Mouse (Mus musculus) embryonic facial prominence, embryonic 13.5 days (tissue): ENCODE data around the gene Hoxc13. TPM values are rescaled to one million over a fixed set of nuclear protein-coding genes. Genes with fewer than 3 reads are reported as not detected.
A peak's percentile ranks its signal among the peaks of the same experiment; 100 is the strongest.

Source experiments
- ATAC-seq: fragments of 200-750 bp; cut with Nextera tagmentation; 2 replicates; pipeline ENCODE4 v1.8.0; 2017; ENCODE audit warnings: low read depth; ENCODE audit not compliant: insufficient number of reproducible peaks, insufficient read depth, low FRiP score, low TSS enrichment
- H3K27ac ChIP-seq: fragments of 300-500 bp; sonication (generic); 2 replicates; pipeline ENCODE4 v1.5.1; 2015; ENCODE audit warnings: moderate library complexity, mild to moderate bottlenecking, inconsistent platforms
- H3K27me3 ChIP-seq: fragments of 300-500 bp; sonication (generic); 2 replicates; pipeline ENCODE4 v1.6.1; 2015; ENCODE audit warnings: mild to moderate bottlenecking, inconsistent platforms
- H3K36me3 ChIP-seq: fragments of 300-500 bp; sonication (generic); 2 replicates; pipeline ENCODE4 v1.6.1; 2015; ENCODE audit warnings: mild to moderate bottlenecking, inconsistent platforms
- H3K4me1 ChIP-seq: fragments of 300-500 bp; sonication (generic); 2 replicates; pipeline ENCODE4 v1.6.1; 2015; ENCODE audit warnings: inconsistent platforms
- H3K4me2 ChIP-seq: fragments of 300-500 bp; sonication (generic); 2 replicates; pipeline ENCODE4 v1.6.1; 2015; ENCODE audit warnings: moderate library complexity, mild to moderate bottlenecking, inconsistent platforms
- H3K4me3 ChIP-seq: fragments of 300-500 bp; sonication (generic); 2 replicates; pipeline ENCODE4 v1.5.1; 2015; ENCODE audit warnings: mild to moderate bottlenecking, inconsistent platforms
- H3K9ac ChIP-seq: fragments of 300-500 bp; sonication (generic); 2 replicates; pipeline ENCODE4 v1.6.1; 2015; ENCODE audit warnings: mild to moderate bottlenecking, inconsistent platforms
- H3K9me3 ChIP-seq: fragments of 300-500 bp; sonication (generic); 2 replicates; pipeline ENCODE4 v1.6.1; 2016; ENCODE audit warnings: inconsistent platforms
- WGBS: fragments of 180-500 bp; shearing (Covaris S2); methylation state at CpG from one replicate; pipeline ENCODE4 v1.1.7; 2015; ENCODE audit warnings: mixed read lengths; 5-methylcytosine and 5-hydroxymethylcytosine counted together
- polyA plus RNA-seq: library from polyadenylated mRNA; unstranded; fragments of >200 nt; fragmentation: Nextera tagmentation; extraction: Ambion mirVana; gene quantifications from 2 replicates; pipeline ENCODE4 v1.2.1, GENCODE M21; 2015

Gene Hoxc13
- polyA plus RNA-seq, 1 experiment from 2014 or later, result 1.1 TPM

GRCm38 (mm10) chr15:102966776-102967311, 45.9 kb downstream of the Hoxc13 start, which contains the start of gene Hoxc10:
Hoxc10 (plus strand) TSS chr15:102966796.
- Histone ChIP-seq H3K9ac (no peak within 1 kb of the TSS), H3K4me3 (peak within 1 kb of the TSS; percentile 16; the same call in 1 of the 2 replicates), H3K4me1 (peaks cover 5% of the 10 kb centered on the region; the same call in 1 of the 2 replicates), H3K27ac (no peak within 1 kb of the TSS), H3K36me3 (no peaks in the 10 kb centered on the region), H3K4me2 (peak within 1 kb of the TSS; percentile 19; the same call in 1 of the 2 replicates), H3K27me3 (peaks cover 97% of the 10 kb centered on the region), H3K9me3 (no peaks in the 10 kb centered on the region)
- 4% methylated on average over 27 of the region's 27 CpGs for WGBS
- 0 out of 2 replicates have a peak, but pooled peaks have one; percentile 48 for ATAC-seq

GRCm38 (mm10) chr15:102967312-102967510, 46.3 kb downstream of the Hoxc13 start, which contains the start of gene Hoxc5:
Hoxc5 (plus strand) TSS chr15:102967443.
- Histone ChIP-seq H3K9me3 (no peaks in the 10 kb centered on the region), H3K27ac (no peak within 1 kb of the TSS), H3K27me3 (peaks cover 99% of the 10 kb centered on the region), H3K9ac (no peak within 1 kb of the TSS), H3K4me1 (peaks cover 5% of the 10 kb centered on the region; the same call in 1 of the 2 replicates), H3K4me2 (peak within 1 kb of the TSS; percentile 19; the same call in 1 of the 2 replicates), H3K36me3 (no peaks in the 10 kb centered on the region), H3K4me3 (peak within 1 kb of the TSS; percentile 16; the same call in 1 of the 2 replicates)
- 2% methylated on average over 12 of the region's 12 CpGs for WGBS
- ATAC-seq, result no peak

GRCm38 (mm10) chr15:102967511-102968397, 46.9 kb downstream of the Hoxc13 start:
- Histone ChIP-seq H3K4me3 (no peak overlapping the region), H3K4me1 (peaks cover 5% of the 10 kb centered on the region; the same call in 1 of the 2 replicates), H3K27me3 (peaks cover 99% of the 10 kb centered on the region), H3K27ac (no peak overlapping the region), H3K4me2 (no peak overlapping the region), H3K36me3 (no peaks in the 10 kb centered on the region), H3K9ac (no peak overlapping the region), H3K9me3 (no peaks in the 10 kb centered on the region)
- 2% methylated on average over 34 of the region's 34 CpGs for WGBS
- ATAC-seq, result no peak

- H3K27me3 ChIP-seq, result peaks cover 99% of the 10 kb centered on the region
- H3K36me3 ChIP-seq, result no peaks in the 10 kb centered on the region
- 34% methylated on average over 1 of the region's 1 CpGs for WGBS
- H3K9ac ChIP-seq, result no peak overlapping the region
- H3K27ac ChIP-seq, result no peak overlapping the region
- H3K9me3 ChIP-seq, result no peaks in the 10 kb centered on the region
- peaks cover 5% of the 10 kb centered on the region; the same call in 1 of the 2 replicates for H3K4me1 ChIP-seq
- no peak for ATAC-seq
- H3K4me2 ChIP-seq, result no peak overlapping the region
- no peak overlapping the region for H3K4me3 ChIP-seq
Measured at GRCm38 (mm10) chr15:102969296-102969695, 48.4 kb downstream of the Hoxc13 start.

GRCm38 (mm10) chr15:102970740-102971139, 49.8 kb downstream of the Hoxc13 start:
- WGBS, result 1% methylated on average over 12 of the region's 12 CpGs
- H3K9ac ChIP-seq, result no peak overlapping the region
- no peaks in the 10 kb centered on the region for H3K9me3 ChIP-seq
- peaks cover 99% of the 10 kb centered on the region for H3K27me3 ChIP-seq
- H3K4me2 ChIP-seq, result no peak overlapping the region
- H3K4me3 ChIP-seq, result no peak overlapping the region
- no peak overlapping the region for H3K27ac ChIP-seq
- H3K4me1 ChIP-seq, result peaks cover 5% of the 10 kb centered on the region; the same call in 1 of the 2 replicates
- no peak for ATAC-seq
- no peaks in the 10 kb centered on the region for H3K36me3 ChIP-seq

GRCm38 (mm10) chr15:102972254-102972653, 51.4 kb downstream of the Hoxc13 start:
- Histone ChIP-seq H3K36me3 (no peaks in the 10 kb centered on the region), H3K4me2 (no peak overlapping the region), H3K27ac (no peak overlapping the region), H3K9me3 (no peaks in the 10 kb centered on the region), H3K4me1 (no peaks in the 10 kb centered on the region), H3K27me3 (peaks cover 99% of the 10 kb centered on the region), H3K4me3 (no peak overlapping the region), H3K9ac (no peak overlapping the region)
- 1% methylated on average over 21 of the region's 21 CpGs for WGBS
- ATAC-seq, result no peak

- 2% methylated on average over 6 of the region's 6 CpGs for WGBS
- H3K9me3 ChIP-seq, result no peaks in the 10 kb centered on the region
- ATAC-seq, result no peak
- H3K36me3 ChIP-seq, result no peaks in the 10 kb centered on the region
- H3K9ac ChIP-seq, result no peak overlapping the region
- H3K27ac ChIP-seq, result no peak overlapping the region
- no peak overlapping the region for H3K4me2 ChIP-seq
- H3K4me1 ChIP-seq, result no peaks in the 10 kb centered on the region
- no peak overlapping the region for H3K4me3 ChIP-seq
- peaks cover 99% of the 10 kb centered on the region for H3K27me3 ChIP-seq
Measured at GRCm38 (mm10) chr15:102972753-102973152, 51.9 kb downstream of the Hoxc13 start.

GRCm38 (mm10) chr15:102975034-102975433, 54.1 kb downstream of the Hoxc13 start:
- Histone ChIP-seq H3K9me3 (no peaks in the 10 kb centered on the region), H3K36me3 (no peaks in the 10 kb centered on the region), H3K9ac (no peak overlapping the region), H3K4me3 (no peak overlapping the region), H3K27me3 (peaks cover 100% of the 10 kb centered on the region), H3K27ac (no peak overlapping the region), H3K4me2 (no peak overlapping the region), H3K4me1 (no peaks in the 10 kb centered on the region)
- 2% methylated on average over 7 of the region's 7 CpGs for WGBS
- no peak for ATAC-seq

- Histone ChIP-seq H3K27me3 (peaks cover 100% of the 10 kb centered on the region), H3K9me3 (no peaks in the 10 kb centered on the region), H3K36me3 (no peaks in the 10 kb centered on the region), H3K4me3 (no peak overlapping the region), H3K4me1 (no peaks in the 10 kb centered on the region), H3K9ac (no peak overlapping the region), H3K27ac (no peak overlapping the region), H3K4me2 (no peak overlapping the region)
- ATAC-seq, result no peak
- under 1% methylated on average over 21 of the region's 21 CpGs for WGBS
Measured at GRCm38 (mm10) chr15:102975688-102976111, 54.8 kb downstream of the Hoxc13 start.

GRCm38 (mm10) chr15:102976171-102976570, 55.3 kb downstream of the Hoxc13 start, which contains the start of gene Hoxc9:
Hoxc9 (plus strand) TSS chr15:102976439.
- peaks cover 100% of the 10 kb centered on the region for H3K27me3 ChIP-seq
- H3K4me1 ChIP-seq, result no peaks in the 10 kb centered on the region; the same call in 1 of the 2 replicates
- H3K4me2 ChIP-seq, result 0 out of 2 replicates have a peak within 1 kb of the TSS, but pooled peaks have one; percentile 9
- no peaks in the 10 kb centered on the region for H3K9me3 ChIP-seq
- WGBS, result 3% methylated on average over 20 of the region's 20 CpGs
- no peaks in the 10 kb centered on the region for H3K36me3 ChIP-seq
- no peak for ATAC-seq
- no peak within 1 kb of the TSS for H3K9ac ChIP-seq
- H3K4me3 ChIP-seq, result 0 out of 2 replicates have a peak within 1 kb of the TSS, but pooled peaks have one; percentile 6
- no peak within 1 kb of the TSS for H3K27ac ChIP-seq

- WGBS, result 1% methylated on average over 37 of the region's 37 CpGs
- 0 out of 2 replicates have a peak overlapping the region, but pooled peaks have one; percentile 6 for H3K4me3 ChIP-seq
- no peak for ATAC-seq
- H3K36me3 ChIP-seq, result no peaks in the 10 kb centered on the region
- H3K9ac ChIP-seq, result no peak overlapping the region
- 0 out of 2 replicates have a peak overlapping the region, but pooled peaks have one; percentile 9 for H3K4me2 ChIP-seq
- H3K27ac ChIP-seq, result no peak overlapping the region
- H3K9me3 ChIP-seq, result no peaks in the 10 kb centered on the region
- peaks cover 4% of the 10 kb centered on the region for H3K4me1 ChIP-seq
- peaks cover 100% of the 10 kb centered on the region for H3K27me3 ChIP-seq
Measured at GRCm38 (mm10) chr15:102976631-102977422, 55.9 kb downstream of the Hoxc13 start.
